Mouse (Mus musculus) hindbrain, embryonic 12.5 days (tissue): ENCODE measurements around the gene Tgfb1. TPM values are rescaled to one million over a fixed set of nuclear protein-coding genes. Genes with fewer than 3 reads are reported as not detected.

Source experiments
- polyA plus RNA-seq: library from polyadenylated mRNA; unstranded; fragments of >200 nt; fragmentation: Nextera tagmentation; extraction: Ambion mirVana; gene quantifications from 2 replicates; pipeline ENCODE4 v1.2.1, GENCODE M21; 2016

Gene Tgfb1
- polyA plus RNA-seq, 1 experiment from 2014 or later, result 1.8 TPM

Other genes starting within 250 kb of the Tgfb1 start
- 0.81 and 1.8 TPM in 2 replicates for gene Ceacam1, start 209.4 kb upstream of the Tgfb1 start, polyA plus RNA-seq
- gene Ceacam2, start 147.1 kb upstream of the Tgfb1 start, polyA plus RNA-seq, result not detected in 2 replicates
- gene Erich4, start 71.1 kb upstream of the Tgfb1 start, polyA plus RNA-seq, result not detected in 2 replicates
- 30.4 and 32.3 TPM in 2 replicates for gene Dmac2, start 67.6 kb upstream of the Tgfb1 start, polyA plus RNA-seq
- 1.5 and 2.1 TPM in 2 replicates for gene B3gnt8, start 60.3 kb upstream of the Tgfb1 start, polyA plus RNA-seq
- gene Bckdha, start 28.0 kb upstream of the Tgfb1 start, polyA plus RNA-seq, result 44.6 and 45.4 TPM in 2 replicates
- 46.8 and 50.0 TPM in 2 replicates for gene Exosc5, start 27.8 kb upstream of the Tgfb1 start, polyA plus RNA-seq
- 3.5 and 4.6 TPM in 2 replicates for gene Tmem91, start 11.8 kb upstream of the Tgfb1 start, polyA plus RNA-seq
- gene B9d2, start 6.2 kb upstream of the Tgfb1 start, polyA plus RNA-seq, result 25.9 and 30.8 TPM in 2 replicates
- gene Ccdc97, start 32.1 kb downstream of the Tgfb1 start, polyA plus RNA-seq, result 32.8 and 36.0 TPM in 2 replicates
- 68.6 and 76.6 TPM in 2 replicates for gene Hnrnpul1, start 67.8 kb downstream of the Tgfb1 start, polyA plus RNA-seq
- 36.6 and 40.8 TPM in 2 replicates for gene Axl, start 101.7 kb downstream of the Tgfb1 start, polyA plus RNA-seq
- gene Cyp2s1, start 129.9 kb downstream of the Tgfb1 start, polyA plus RNA-seq, result 1.8 TPM in 2 replicates
- gene Cyp2b10, start 210.6 kb downstream of the Tgfb1 start, polyA plus RNA-seq, result not detected in 2 replicates